In the genomic region with DNA sequence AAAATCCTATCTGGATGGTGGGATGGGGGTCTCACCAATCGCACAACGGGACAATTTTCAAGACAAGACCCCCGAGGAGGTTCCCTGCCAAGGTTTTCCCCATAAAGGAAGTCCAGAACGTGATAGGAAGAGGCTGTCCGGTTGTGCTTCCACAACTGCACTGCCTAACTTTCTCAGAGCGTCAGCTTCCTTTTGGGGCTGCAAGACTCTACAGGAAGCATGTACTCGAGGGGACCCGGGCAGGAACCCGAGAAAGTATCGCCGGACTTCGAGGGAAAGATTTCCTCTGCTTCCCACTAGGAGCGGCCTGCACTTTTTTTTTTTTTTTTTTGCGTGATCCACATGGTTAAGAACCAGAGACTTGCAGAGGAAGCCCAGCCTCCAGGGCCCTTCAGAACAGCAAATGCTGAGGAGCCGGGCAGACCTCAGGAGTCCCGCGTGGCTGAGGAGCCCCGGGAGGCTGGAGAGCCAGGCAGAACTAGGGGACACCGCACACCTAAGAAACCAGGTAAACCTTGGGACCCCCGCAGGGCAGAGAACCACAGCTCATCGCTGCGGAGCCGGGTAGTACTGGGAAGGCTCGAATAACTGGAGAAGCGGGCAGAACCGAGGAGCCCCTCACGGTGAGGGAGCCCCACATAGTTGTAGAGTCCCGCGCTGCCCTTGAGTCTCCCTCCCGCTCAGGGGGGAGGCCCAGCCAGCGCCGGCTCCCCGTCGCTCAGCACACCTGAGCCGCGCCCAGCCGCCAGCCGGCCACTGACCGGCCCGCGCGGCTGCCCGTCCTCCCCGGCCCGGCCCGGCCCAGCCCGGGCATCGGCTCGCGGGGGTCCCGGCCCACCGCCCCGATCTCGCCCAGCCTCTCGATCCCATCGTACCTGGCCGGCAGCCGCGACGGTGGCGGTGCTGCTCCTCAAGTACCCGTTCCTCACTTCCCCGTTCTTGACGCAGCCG, we compare ENCODE assay signal across 8 mouse cellular contexts. TPM values are rescaled to one million over a fixed set of nuclear protein-coding genes. Genes with fewer than 3 reads are reported as not detected.
A peak's percentile ranks its signal among the peaks of the same experiment; 100 is the strongest.
DNase-seq lines count a peak whose midpoint lies in the region; ATAC-seq and TF ChIP-seq lines count a peak whose summit lies in the region.

No protein-coding gene starts in this region.

- WGBS in heart, embryonic 10.5 days: under 1% methylated on average over 65 of the region's 65 CpGs
- under 1% methylated on average over 51 of the region's 65 CpGs for WGBS in kidney, embryonic 16.5 days
- WGBS in lung, embryonic 14.5 days: under 1% methylated on average over 60 of the region's 65 CpGs

- H3K36me3 ChIP-seq in heart, embryonic 10.5 days: no peaks in the 10 kb centered on the region
- no peaks in the 10 kb centered on the region for H3K36me3 ChIP-seq in kidney, embryonic 16.5 days (ENCODE audit: insufficient read depth, low read length)
- H3K36me3 ChIP-seq in lung, embryonic 14.5 days (ENCODE audit: insufficient read depth): no peaks in the 10 kb centered on the region

- ATAC-seq in kidney, embryonic 16.5 days (ENCODE audit: low FRiP score, low TSS enrichment): peak; percentile 43
- peak; percentile 45 for ATAC-seq in lung, embryonic 14.5 days (ENCODE audit: insufficient read depth)

- H3K9me3 ChIP-seq in heart, embryonic 10.5 days: no peaks in the 10 kb centered on the region
- no peaks in the 10 kb centered on the region for H3K9me3 ChIP-seq in kidney, embryonic 16.5 days (ENCODE audit: low read length)
- H3K9me3 ChIP-seq in lung, embryonic 14.5 days (ENCODE audit: low read depth, low read length): no peaks in the 10 kb centered on the region

- no peak for TF ChIP-seq CTCF in lung, embryonic 14.5 days (IDR thresholded peaks at IDR 0.05; ENCODE audit: low read depth)

- H3K4me2 ChIP-seq in kidney, embryonic 16.5 days (replicated peaks; ENCODE audit: low read depth, low read length): peak overlapping the region; percentile 94
- H3K4me2 ChIP-seq in lung, embryonic 14.5 days: peak overlapping the region; percentile 90

- H3K27ac ChIP-seq in heart, embryonic 10.5 days: peak overlapping the region; percentile 93
- peak overlapping the region; percentile 76 for H3K27ac ChIP-seq in kidney, embryonic 16.5 days (ENCODE audit: low read length)
- peak overlapping the region; percentile 78 for H3K27ac ChIP-seq in lung, embryonic 14.5 days (ENCODE audit: low read depth)

- DNase-seq in 3134 (ENCODE audit: extremely low read depth, insufficient read length, low spot score): peak; percentile 51
- DNase-seq in Muller cell, postnatal 12 days (ENCODE audit: inconsistent ontology term): peak; percentile 40
- DNase-seq in embryo, embryonic 11 days: peak; percentile 26
- no peak for DNase-seq in heart, embryonic 10.5 days (ENCODE audit: low spot score)
- DNase-seq in lung, embryonic 14.5 days: peak; percentile 60
- peak; percentile 46 to 54 for DNase-seq in right cerebral cortex, postnatal 10 days (ENCODE audit: low spot score in 2 of 2)
- no peak for DNase-seq in urinary bladder, postnatal 25 days (ENCODE audit: low spot score)

- H3K4me3 ChIP-seq in heart, embryonic 10.5 days: peak overlapping the region; percentile 96
- H3K4me3 ChIP-seq in kidney, embryonic 16.5 days (ENCODE audit: low read length): peak overlapping the region; percentile 80
- H3K4me3 ChIP-seq in lung, embryonic 14.5 days (ENCODE audit: low read depth, low read length): peak overlapping the region; percentile 98

- H3K4me1 ChIP-seq in heart, embryonic 10.5 days: peaks cover 14% of the 10 kb centered on the region
- peaks cover 18% of the 10 kb centered on the region for H3K4me1 ChIP-seq in kidney, embryonic 16.5 days (ENCODE audit: insufficient read depth, low read length)
- H3K4me1 ChIP-seq in lung, embryonic 14.5 days (ENCODE audit: insufficient read depth): peaks cover 12% of the 10 kb centered on the region; the same call in 1 of the 2 replicates

- H3K9ac ChIP-seq in kidney, embryonic 16.5 days (replicated peaks; ENCODE audit: low read length): peak overlapping the region; percentile 89
- H3K9ac ChIP-seq in lung, embryonic 14.5 days: peak overlapping the region; percentile 93

- no peaks in the 10 kb centered on the region for H3K27me3 ChIP-seq in heart, embryonic 10.5 days (ENCODE audit: insufficient read depth, poor library complexity, severe bottlenecking)
- H3K27me3 ChIP-seq in kidney, embryonic 16.5 days (ENCODE audit: insufficient read depth, low read length): no peaks in the 10 kb centered on the region
- H3K27me3 ChIP-seq in lung, embryonic 14.5 days (ENCODE audit: insufficient read depth, low read length): no peaks in the 10 kb centered on the region

RNA-seq across cellular contexts. Expression of a gene that starts 0.7 kb away (rescaled TPM):
- 76.7 and 76.9 TPM in 2 replicates for polyA plus RNA-seq in heart, embryonic 10.5 days (2016; fragmentation: Nextera tagmentation; extraction: Ambion mirVana)
- polyA plus RNA-seq in kidney, embryonic 16.5 days (2015; fragmentation: Nextera tagmentation; extraction: Ambion mirVana): 84.9 and 86.9 TPM in 2 replicates
- 94.6 and 103 TPM in 2 replicates for polyA plus RNA-seq in lung, embryonic 14.5 days (2014; fragmentation: Nextera tagmentation; extraction: Ambion mirVana)

RNA-seq across cellular contexts. Expression of a gene that starts 56.2 kb away (rescaled TPM):
- 265 and 273 TPM in 2 replicates for polyA plus RNA-seq in heart, embryonic 10.5 days (2016; fragmentation: Nextera tagmentation; extraction: Ambion mirVana)
- 252 and 265 TPM in 2 replicates for polyA plus RNA-seq in kidney, embryonic 16.5 days (2015; fragmentation: Nextera tagmentation; extraction: Ambion mirVana)
- polyA plus RNA-seq in lung, embryonic 14.5 days (2014; fragmentation: Nextera tagmentation; extraction: Ambion mirVana): 287 and 308 TPM in 2 replicates

RNA-seq across cellular contexts. Expression of a gene that starts 56.4 kb away (rescaled TPM):
- polyA plus RNA-seq in heart, embryonic 10.5 days (2016; fragmentation: Nextera tagmentation; extraction: Ambion mirVana): 49.2 and 61.9 TPM in 2 replicates
- 59.8 and 63.9 TPM in 2 replicates for polyA plus RNA-seq in kidney, embryonic 16.5 days (2015; fragmentation: Nextera tagmentation; extraction: Ambion mirVana)
- polyA plus RNA-seq in lung, embryonic 14.5 days (2014; fragmentation: Nextera tagmentation; extraction: Ambion mirVana): 49.8 and 62.9 TPM in 2 replicates

Comparison
In these comparisons a context has a peak if more than half of its experiments do, and no peak if none do; other contexts are left out.
1. DNase-seq: peak in 3134 (single experiment), Muller cell, postnatal 12 days (single experiment), embryo, embryonic 11 days (single experiment), lung, embryonic 14.5 days (single experiment) and right cerebral cortex, postnatal 10 days (2 of 2); none in heart, embryonic 10.5 days (single experiment) and urinary bladder, postnatal 25 days (single experiment).
2. Peak in every context shown above with its lines, with median percentiles within 50 percentile points of each other: H3K27ac ChIP-seq and H3K4me3 ChIP-seq.